Mouse (Mus musculus) lung, embryonic 16.5 days (tissue): ENCODE results near the gene Adgrb2. TPM values are rescaled to one million over a fixed set of nuclear protein-coding genes. Genes with fewer than 3 reads are reported as not detected.

Source experiments
- ATAC-seq: fragments of 200-750 bp; cut with Nextera tagmentation; 2 replicates; pipeline ENCODE4 v1.8.0; 2017; ENCODE audit warnings: low read depth, mild to moderate bottlenecking, moderate library complexity
- H3K27ac ChIP-seq: fragments of 300-500 bp; sonication (generic); 2 replicates; pipeline ENCODE4 v1.5.1; 2014; ENCODE audit warnings: mild to moderate bottlenecking, control low read depth, low read length
- H3K27me3 ChIP-seq: fragments of 300-500 bp; sonication (generic); 2 replicates; pipeline ENCODE4 v1.6.1; 2014; ENCODE audit warnings: low read depth, low read length, mixed read lengths; ENCODE audit not compliant: control insufficient read depth, insufficient read depth
- H3K36me3 ChIP-seq: fragments of 300-500 bp; sonication (generic); 2 replicates; pipeline ENCODE4 v1.6.1; 2014; ENCODE audit warnings: low read length; ENCODE audit not compliant: control insufficient read depth, insufficient read depth
- H3K4me1 ChIP-seq: fragments of 300-500 bp; sonication (generic); replicated peaks from 2 replicates; pipeline ENCODE4 v1.6.1; 2014; ENCODE audit warnings: low read length, mixed read lengths; ENCODE audit not compliant: control insufficient read depth, insufficient read depth
- H3K4me2 ChIP-seq: fragments of 300-500 bp; sonication (generic); 2 replicates; pipeline ENCODE4 v1.6.1; 2014; ENCODE audit warnings: low read depth, low read length, control low read depth
- H3K4me3 ChIP-seq: fragments of 300-500 bp; sonication (generic); 2 replicates; pipeline ENCODE4 v1.5.1; 2014; ENCODE audit warnings: mild to moderate bottlenecking, low read length, control low read depth
- H3K9ac ChIP-seq: fragments of 300-500 bp; sonication (generic); 2 replicates; pipeline ENCODE4 v1.6.1; 2014; ENCODE audit warnings: low read length, control low read depth
- H3K9me3 ChIP-seq: fragments of 300-500 bp; sonication (generic); 2 replicates; pipeline ENCODE4 v1.6.1; 2016; ENCODE audit warnings: low read length; ENCODE audit not compliant: control insufficient read depth
- WGBS: fragments of 180-500 bp; shearing (Covaris S2); extraction: QIAGEN DNeasy Blood & Tissue Kit; methylation state at CpG from one replicate; pipeline ENCODE4 v1.1.7; 2014; 5-methylcytosine and 5-hydroxymethylcytosine counted together
- polyA plus RNA-seq: library from polyadenylated mRNA; unstranded; fragments of >200 nt; fragmentation: Nextera tagmentation; extraction: Ambion mirVana; gene quantifications from 2 replicates; pipeline ENCODE4 v1.2.1, GENCODE M21; 2015

Adgrb2 gene
- polyA plus RNA-seq, 1 experiment from 2014 or later = 0.40 TPM

DNA sequence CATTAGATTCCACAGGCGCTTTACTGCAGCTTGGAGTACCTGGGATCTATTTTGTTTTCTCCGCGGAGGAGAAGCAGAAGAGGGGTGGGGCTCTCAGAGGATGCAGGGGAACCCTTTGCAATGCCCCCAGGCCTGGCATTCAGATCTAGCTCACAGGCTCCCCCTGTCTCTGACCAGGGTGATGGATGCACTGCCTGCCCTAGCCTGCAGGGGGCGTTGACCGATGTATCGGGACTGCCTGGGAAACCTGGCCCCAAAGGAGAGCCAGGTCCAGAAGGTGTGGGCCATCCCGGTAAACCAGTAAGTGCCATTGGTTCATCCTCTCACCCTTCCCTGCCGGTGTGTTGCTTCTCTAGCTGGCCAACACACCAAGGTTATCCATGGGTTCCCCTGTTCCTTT, 82.1 kb downstream of the Adgrb2 start:
- no peak overlapping the region for H3K4me3 ChIP-seq
- 15% methylated on average over 8 of the region's 8 CpGs for WGBS
- no peaks in the 10 kb centered on the region for H3K9me3 ChIP-seq
- H3K27ac ChIP-seq = no peak overlapping the region
- H3K4me2 ChIP-seq = no peak overlapping the region
- no peaks in the 10 kb centered on the region for H3K36me3 ChIP-seq
- peaks cover 3% of the 10 kb centered on the region; the same call in 1 of the 2 replicates for H3K4me1 ChIP-seq
- no peaks in the 10 kb centered on the region for H3K27me3 ChIP-seq
- no peak overlapping the region for H3K9ac ChIP-seq
- no peak for ATAC-seq

- no peaks in the 10 kb centered on the region for H3K27me3 ChIP-seq
- H3K4me1 ChIP-seq = peaks cover 6% of the 10 kb centered on the region; the same call in 1 of the 2 replicates
- H3K4me2 ChIP-seq = no peak overlapping the region
- no peak overlapping the region for H3K9ac ChIP-seq
- 68% methylated on average over 3 of the region's 3 CpGs for WGBS
- H3K27ac ChIP-seq = no peak overlapping the region
- H3K9me3 ChIP-seq = no peaks in the 10 kb centered on the region
- H3K4me3 ChIP-seq = no peak overlapping the region
- H3K36me3 ChIP-seq = no peaks in the 10 kb centered on the region
- no peak for ATAC-seq
Measured at GRCm38 (mm10) chr4:130070523-130070922, 85.9 kb downstream of the Adgrb2 start.

GRCm38 (mm10) chr4:130071758-130072157, 87.1 kb downstream of the Adgrb2 start:
- no peak overlapping the region for H3K9ac ChIP-seq
- no peak overlapping the region for H3K4me2 ChIP-seq
- WGBS = 78% methylated on average over 2 of the region's 2 CpGs
- H3K27ac ChIP-seq = no peak overlapping the region
- H3K36me3 ChIP-seq = no peaks in the 10 kb centered on the region
- H3K9me3 ChIP-seq = no peaks in the 10 kb centered on the region
- no peaks in the 10 kb centered on the region for H3K27me3 ChIP-seq
- ATAC-seq = no peak
- H3K4me3 ChIP-seq = no peak overlapping the region
- peaks cover 6% of the 10 kb centered on the region; the same call in 1 of the 2 replicates for H3K4me1 ChIP-seq

Other genes starting within 250 kb of the Adgrb2 start
- gene Khdrbs1, start 242.6 kb upstream of the Adgrb2 start, polyA plus RNA-seq = 84.3 and 93.1 TPM in 2 replicates
- gene Ptp4a2, start 173.7 kb upstream of the Adgrb2 start, polyA plus RNA-seq = 302 and 330 TPM in 2 replicates
- gene Spocd1, start 55.6 kb upstream of the Adgrb2 start, polyA plus RNA-seq = not detected in 2 replicates
- 44.5 and 50.1 TPM in 2 replicates for gene Col16a1, start 63.0 kb downstream of the Adgrb2 start, polyA plus RNA-seq
- gene Pef1, start 117.7 kb downstream of the Adgrb2 start, polyA plus RNA-seq = 77.9 and 81.2 TPM in 2 replicates
- 0.34 and 0.40 TPM in 2 replicates for gene Hcrtr1, start 154.5 kb downstream of the Adgrb2 start, polyA plus RNA-seq
- gene Tinagl1, start 190.3 kb downstream of the Adgrb2 start, polyA plus RNA-seq = 73.3 and 81.6 TPM in 2 replicates
- gene Gm853, start 237.5 kb downstream of the Adgrb2 start, polyA plus RNA-seq = not detected in 2 replicates